Mouse (Mus musculus) forebrain, embryonic 13.5 days (tissue): ENCODE results near the gene Zbtb2. TPM values are rescaled to one million over a fixed set of nuclear protein-coding genes. Genes with fewer than 3 reads are reported as not detected.

Experiments
- ATAC-seq: fragments of 200-750 bp; cut with Nextera tagmentation; 2 replicates; pipeline ENCODE4 v1.8.0; 2017
- H3K27ac ChIP-seq: fragments of 300-500 bp; sonication (generic); 2 replicates; pipeline ENCODE4 v1.5.1; 2015; ENCODE audit warnings: inconsistent platforms, mild to moderate bottlenecking, moderate library complexity
- H3K27me3 ChIP-seq: fragments of 300-500 bp; sonication (generic); 2 replicates; pipeline ENCODE4 v1.6.1; 2015; ENCODE audit warnings: mild to moderate bottlenecking, inconsistent platforms
- H3K36me3 ChIP-seq: fragments of 300-500 bp; sonication (generic); 2 replicates; pipeline ENCODE4 v1.6.1; 2015; ENCODE audit warnings: mild to moderate bottlenecking, inconsistent platforms; ENCODE audit not compliant: poor library complexity, severe bottlenecking
- H3K4me1 ChIP-seq: fragments of 300-500 bp; sonication (generic); 2 replicates; pipeline ENCODE4 v1.6.1; 2015; ENCODE audit warnings: inconsistent platforms
- H3K4me2 ChIP-seq: fragments of 300-500 bp; sonication (generic); 2 replicates; pipeline ENCODE4 v1.6.1; 2015; ENCODE audit warnings: inconsistent platforms, mild to moderate bottlenecking, moderate library complexity
- H3K4me3 ChIP-seq: fragments of 300-500 bp; sonication (generic); 2 replicates; pipeline ENCODE4 v1.5.1; 2015; ENCODE audit warnings: mild to moderate bottlenecking, inconsistent platforms
- H3K9ac ChIP-seq: fragments of 300-500 bp; sonication (generic); 2 replicates; pipeline ENCODE4 v1.6.1; 2015; ENCODE audit warnings: mild to moderate bottlenecking, inconsistent platforms
- H3K9me3 ChIP-seq: fragments of 300-500 bp; sonication (generic); replicated peaks from 2 replicates; pipeline ENCODE4 v1.6.1; 2016; ENCODE audit warnings: inconsistent platforms
- WGBS: fragments of 180-500 bp; shearing (Covaris S2); methylation state at CpG from one replicate; pipeline ENCODE4 v1.1.7; 2015; 5-methylcytosine and 5-hydroxymethylcytosine counted together
- polyA plus RNA-seq: library from polyadenylated mRNA; unstranded; fragments of >200 nt; fragmentation: Nextera tagmentation; extraction: Ambion mirVana; gene quantifications from 2 replicates; pipeline ENCODE4 v1.2.1, GENCODE M21; 2015

The Zbtb2 gene
- polyA plus RNA-seq, 1 experiment from 2014 or later: 17.6 TPM

GRCm38 (mm10) chr10:4376931-4377330, 11.0 kb downstream of the Zbtb2 start:
- no peak for ATAC-seq
- Histone ChIP-seq H3K4me1 (peaks cover 6% of the 10 kb centered on the region; the same call in 1 of the 2 replicates), H3K27ac (no peak overlapping the region), H3K4me2 (no peak overlapping the region), H3K4me3 (no peak overlapping the region), H3K9me3 (no peaks in the 10 kb centered on the region), H3K27me3 (no peaks in the 10 kb centered on the region), H3K36me3 (peaks cover 14% of the 10 kb centered on the region), H3K9ac (no peak overlapping the region)
- WGBS: 90% methylated on average over 7 of the region's 7 CpGs

- no peak overlapping the region for H3K9ac ChIP-seq
- H3K27me3 ChIP-seq: no peaks in the 10 kb centered on the region
- peaks cover 16% of the 10 kb centered on the region for H3K36me3 ChIP-seq
- no peaks in the 10 kb centered on the region for H3K9me3 ChIP-seq
- H3K4me1 ChIP-seq: peaks cover 6% of the 10 kb centered on the region; the same call in 1 of the 2 replicates
- 80% methylated on average over 7 of the region's 7 CpGs for WGBS
- no peak overlapping the region for H3K4me3 ChIP-seq
- no peak for ATAC-seq
- H3K27ac ChIP-seq: no peak overlapping the region
- H3K4me2 ChIP-seq: no peak overlapping the region
Measured at GRCm38 (mm10) chr10:4376461-4376860, 11.4 kb downstream of the Zbtb2 start.

GRCm38 (mm10) chr10:4375267-4375666, 12.6 kb downstream of the Zbtb2 start:
- Histone ChIP-seq H3K9me3 (no peaks in the 10 kb centered on the region), H3K27me3 (no peaks in the 10 kb centered on the region), H3K4me2 (no peak overlapping the region), H3K36me3 (peaks cover 21% of the 10 kb centered on the region), H3K4me1 (peaks cover 6% of the 10 kb centered on the region; the same call in 1 of the 2 replicates), H3K27ac (0 out of 2 replicates have a peak overlapping the region, but pooled peaks have one; percentile 25), H3K9ac (peak overlapping the region; percentile 26; the same call in 1 of the 2 replicates), H3K4me3 (no peak overlapping the region)
- WGBS: 25% methylated on average over 7 of the region's 7 CpGs
- peak; percentile 23; the same call in 1 of the 2 replicates for ATAC-seq

- Histone ChIP-seq H3K4me3 (no peak overlapping the region), H3K4me1 (peaks cover 6% of the 10 kb centered on the region; the same call in 1 of the 2 replicates), H3K4me2 (no peak overlapping the region), H3K9ac (no peak overlapping the region), H3K36me3 (peaks cover 24% of the 10 kb centered on the region), H3K27me3 (no peaks in the 10 kb centered on the region), H3K27ac (no peak overlapping the region), H3K9me3 (no peaks in the 10 kb centered on the region)
- no peak for ATAC-seq
- 90% methylated on average over 4 of the region's 4 CpGs for WGBS
Measured at GRCm38 (mm10) chr10:4374734-4375133, 13.2 kb downstream of the Zbtb2 start.

- no peak overlapping the region for H3K27ac ChIP-seq
- H3K4me2 ChIP-seq: no peak overlapping the region
- no peak overlapping the region for H3K4me3 ChIP-seq
- peaks cover 6% of the 10 kb centered on the region; the same call in 1 of the 2 replicates for H3K4me1 ChIP-seq
- WGBS: 91% methylated on average over 7 of the region's 7 CpGs
- no peak overlapping the region for H3K9ac ChIP-seq
- H3K27me3 ChIP-seq: no peaks in the 10 kb centered on the region
- H3K9me3 ChIP-seq: no peaks in the 10 kb centered on the region
- peaks cover 29% of the 10 kb centered on the region for H3K36me3 ChIP-seq
- ATAC-seq: no peak
Measured at GRCm38 (mm10) chr10:4374239-4374638, 13.7 kb downstream of the Zbtb2 start.

- peaks cover 6% of the 10 kb centered on the region; the same call in 1 of the 2 replicates for H3K4me1 ChIP-seq
- H3K36me3 ChIP-seq: peaks cover 35% of the 10 kb centered on the region
- H3K4me2 ChIP-seq: no peak overlapping the region
- H3K27ac ChIP-seq: no peak overlapping the region
- no peak for ATAC-seq
- H3K9ac ChIP-seq: no peak overlapping the region
- 96% methylated on average over 4 of the region's 4 CpGs for WGBS
- H3K9me3 ChIP-seq: no peaks in the 10 kb centered on the region
- H3K4me3 ChIP-seq: no peak overlapping the region
- H3K27me3 ChIP-seq: no peaks in the 10 kb centered on the region
Measured at GRCm38 (mm10) chr10:4373558-4373957, 14.3 kb downstream of the Zbtb2 start.

GRCm38 (mm10) chr10:4372011-4372410, 15.9 kb downstream of the Zbtb2 start:
- 55% methylated on average over 5 of the region's 5 CpGs for WGBS
- Histone ChIP-seq H3K27me3 (no peaks in the 10 kb centered on the region), H3K4me2 (no peak overlapping the region), H3K4me1 (peaks cover 6% of the 10 kb centered on the region; the same call in 1 of the 2 replicates), H3K9me3 (no peaks in the 10 kb centered on the region), H3K27ac (no peak overlapping the region), H3K9ac (no peak overlapping the region), H3K4me3 (no peak overlapping the region), H3K36me3 (peaks cover 50% of the 10 kb centered on the region)
- ATAC-seq: peak; percentile 49

GRCm38 (mm10) chr10:4370105-4370504, 17.8 kb downstream of the Zbtb2 start:
- H3K27me3 ChIP-seq: no peaks in the 10 kb centered on the region
- no peak overlapping the region for H3K27ac ChIP-seq
- no peak overlapping the region for H3K4me2 ChIP-seq
- H3K9me3 ChIP-seq: no peaks in the 10 kb centered on the region
- H3K9ac ChIP-seq: no peak overlapping the region
- 0 out of 2 replicates have a peak, but pooled peaks cover 1% of the 10 kb centered on the region for H3K4me1 ChIP-seq
- H3K36me3 ChIP-seq: peaks cover 60% of the 10 kb centered on the region
- H3K4me3 ChIP-seq: no peak overlapping the region
- no peak for ATAC-seq
- 92% methylated on average over 11 of the region's 11 CpGs for WGBS

- Histone ChIP-seq H3K27ac (no peak overlapping the region), H3K4me1 (no peaks in the 10 kb centered on the region), H3K4me2 (no peak overlapping the region), H3K36me3 (peaks cover 39% of the 10 kb centered on the region), H3K9ac (no peak overlapping the region), H3K4me3 (no peak overlapping the region), H3K27me3 (no peaks in the 10 kb centered on the region), H3K9me3 (peaks cover 5% of the 10 kb centered on the region)
- WGBS: 88% methylated on average over 3 of the region's 3 CpGs
- no peak for ATAC-seq
Measured at GRCm38 (mm10) chr10:4364618-4365017, 23.3 kb downstream of the Zbtb2 start.

- no peaks in the 10 kb centered on the region for H3K4me1 ChIP-seq
- H3K27me3 ChIP-seq: no peaks in the 10 kb centered on the region
- WGBS: 89% methylated on average over 10 of the region's 10 CpGs
- peaks cover 24% of the 10 kb centered on the region for H3K36me3 ChIP-seq
- H3K27ac ChIP-seq: no peak overlapping the region
- no peak overlapping the region for H3K4me2 ChIP-seq
- H3K9ac ChIP-seq: no peak overlapping the region
- ATAC-seq: no peak
- H3K9me3 ChIP-seq: peaks cover under 1% of the 10 kb centered on the region; the same call in 1 of the 2 replicates
- H3K4me3 ChIP-seq: no peak overlapping the region
Measured at GRCm38 (mm10) chr10:4357435-4357834, 30.5 kb downstream of the Zbtb2 start.

GRCm38 (mm10) chr10:4356640-4357039, 31.3 kb downstream of the Zbtb2 start:
- no peak overlapping the region for H3K9ac ChIP-seq
- H3K36me3 ChIP-seq: peaks cover 24% of the 10 kb centered on the region
- no peaks in the 10 kb centered on the region; the same call in 1 of the 2 replicates for H3K9me3 ChIP-seq
- H3K27me3 ChIP-seq: no peaks in the 10 kb centered on the region
- no peak for ATAC-seq
- WGBS: 92% methylated on average over 5 of the region's 5 CpGs
- no peak overlapping the region for H3K27ac ChIP-seq
- H3K4me2 ChIP-seq: no peak overlapping the region
- H3K4me3 ChIP-seq: no peak overlapping the region
- no peaks in the 10 kb centered on the region for H3K4me1 ChIP-seq

- WGBS: 90% methylated on average over 19 of the region's 19 CpGs
- no peaks in the 10 kb centered on the region for H3K27me3 ChIP-seq
Measured at GRCm38 (mm10) chr10:4355882-4356451, 31.9 kb downstream of the Zbtb2 start.

More at GRCm38 (mm10) chr10:4355882-4356451, 31.9 kb downstream of the Zbtb2 start:
- H3K4me1 ChIP-seq: no peaks in the 10 kb centered on the region
- H3K4me2 ChIP-seq: no peak overlapping the region
- ATAC-seq: no peak
- no peak overlapping the region for H3K27ac ChIP-seq
- H3K9me3 ChIP-seq: no peaks in the 10 kb centered on the region
- peaks cover 24% of the 10 kb centered on the region for H3K36me3 ChIP-seq
- no peak overlapping the region for H3K9ac ChIP-seq
- H3K4me3 ChIP-seq: no peak overlapping the region
